Mouse (Mus musculus) frontal cortex, adult 2 months (tissue): ENCODE data around the gene Ifng. TPM values are rescaled to one million over a fixed set of nuclear protein-coding genes. Genes with fewer than 3 reads are reported as not detected.

Source experiments
- DNase-seq, 2 experiments: peaks; one replicate each; pipeline ENCODE4 v3.0.0; 2022; ENCODE audit warnings: low spot score in 1 of 2; ENCODE audit errors: extremely low spot score in 1 of 2
- polyA plus RNA-seq: library from polyadenylated mRNA; depleted of rRNA; stranded (reverse); fragments of >200 nt; gene quantifications from 2 replicates; pipeline ENCODE4 v1.2.3, GENCODE M21; 2012; rRNA removed

Ifng gene
- polyA plus RNA-seq, 1 experiment: 0.10 TPM

GRCm38 (mm10) chr10:118479244-118479643 is 38.4 kb downstream of the Ifng start:
- peak; percentile 11 to 60 for DNase-seq

GRCm38 (mm10) chr10:118480118-118480517 is 39.3 kb downstream of the Ifng start:
- no peak for DNase-seq

GRCm38 (mm10) chr10:118480793-118481192 is 39.9 kb downstream of the Ifng start:
- no peak for DNase-seq

- no peak for DNase-seq
Measured at GRCm38 (mm10) chr10:118494109-118494508, 53.3 kb downstream of the Ifng start.

- no peak for DNase-seq
Measured at GRCm38 (mm10) chr10:118495362-118495761, 54.5 kb downstream of the Ifng start.

Other genes with a start within 250 kb of the Ifng start
- 0.08 TPM in 1 of 2 replicates, not detected in the other for gene Il22, start 236.1 kb upstream of the Ifng start, polyA plus RNA-seq
- gene Gm32717, start 200.3 kb upstream of the Ifng start, polyA plus RNA-seq: 0.04 TPM in 1 of 2 replicates, not detected in the other
- gene Gm32802, start 182.4 kb upstream of the Ifng start, polyA plus RNA-seq: 0.04 TPM in 1 of 2 replicates, not detected in the other
- 0.17 TPM in 1 of 2 replicates, not detected in the other for gene Iltifb, start 146.0 kb upstream of the Ifng start, polyA plus RNA-seq
- not detected in 2 replicates for gene Gm9040, start 114.1 kb upstream of the Ifng start, polyA plus RNA-seq
- not detected in 2 replicates for gene Gm9044, start 108.6 kb upstream of the Ifng start, polyA plus RNA-seq
- 0.08 TPM in 1 of 2 replicates, not detected in the other for gene Gm9045, start 103.2 kb upstream of the Ifng start, polyA plus RNA-seq
- gene Gm9046, start 97.8 kb upstream of the Ifng start, polyA plus RNA-seq: not detected in 2 replicates
- gene Gm9048, start 92.4 kb upstream of the Ifng start, polyA plus RNA-seq: 0.06 TPM in 1 of 2 replicates, not detected in the other
- 0.08 TPM in 1 of 2 replicates, not detected in the other for gene Gm9049, start 86.9 kb upstream of the Ifng start, polyA plus RNA-seq